Mouse (Mus musculus) adrenal gland, postnatal 25 days (tissue): ENCODE results near the gene Cyp1a2. TPM values are rescaled to one million over a fixed set of nuclear protein-coding genes. Genes with fewer than 3 reads are reported as not detected.

Source experiments
- DNase-seq: peaks from one replicate; pipeline ENCODE4 v3.0.0; 2021; ENCODE audit warnings: mixed read lengths
- total RNA-seq: library from RNA; stranded (reverse); gene quantifications from 2 replicates; pipeline ENCODE4 v1.2.3, GENCODE M21; 2021

Cyp1a2 gene
- total RNA-seq, 1 experiment from 2014 or later = not detected

DNA sequence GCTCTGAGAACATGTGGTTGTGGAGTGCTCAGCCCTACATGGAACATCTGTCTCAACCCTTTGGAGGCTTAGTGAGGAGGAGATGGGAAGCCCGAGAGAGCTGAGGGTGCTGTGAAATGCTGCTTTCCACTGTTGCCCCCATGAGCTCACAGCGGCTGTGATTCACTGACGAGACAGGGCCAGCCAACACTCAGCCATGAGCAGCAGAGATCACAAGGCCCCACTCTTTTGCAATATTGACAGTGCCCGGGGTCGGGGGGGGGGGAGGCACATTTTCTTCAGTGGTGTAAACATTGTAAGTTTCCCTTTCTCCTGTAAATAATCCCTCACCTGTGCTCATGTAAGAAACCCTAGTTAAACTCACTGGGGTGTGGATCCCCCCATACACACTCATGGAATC is 12.0 kb downstream of the Cyp1a2 start:
- no peak for DNase-seq

DNA sequence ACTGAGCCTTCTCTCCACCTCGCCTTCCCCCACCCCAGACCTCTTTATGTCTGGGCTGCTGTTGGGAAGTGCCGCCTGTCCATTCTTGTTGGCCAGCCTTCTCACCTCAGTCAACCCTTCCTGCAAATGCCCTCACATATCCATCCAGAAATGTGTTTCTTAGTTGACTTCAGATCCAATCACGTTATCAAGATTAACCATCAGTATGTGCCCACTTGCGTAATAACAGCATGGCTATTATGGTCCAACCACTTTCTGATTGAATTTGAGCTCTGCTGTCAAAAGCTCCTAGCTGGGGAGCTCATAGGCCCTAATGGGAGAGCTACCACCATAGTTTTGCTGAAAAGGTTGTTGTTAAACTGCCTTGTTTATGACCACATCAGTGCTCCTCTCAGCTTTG is 12.5 kb downstream of the Cyp1a2 start:
- DNase-seq = no peak

DNA sequence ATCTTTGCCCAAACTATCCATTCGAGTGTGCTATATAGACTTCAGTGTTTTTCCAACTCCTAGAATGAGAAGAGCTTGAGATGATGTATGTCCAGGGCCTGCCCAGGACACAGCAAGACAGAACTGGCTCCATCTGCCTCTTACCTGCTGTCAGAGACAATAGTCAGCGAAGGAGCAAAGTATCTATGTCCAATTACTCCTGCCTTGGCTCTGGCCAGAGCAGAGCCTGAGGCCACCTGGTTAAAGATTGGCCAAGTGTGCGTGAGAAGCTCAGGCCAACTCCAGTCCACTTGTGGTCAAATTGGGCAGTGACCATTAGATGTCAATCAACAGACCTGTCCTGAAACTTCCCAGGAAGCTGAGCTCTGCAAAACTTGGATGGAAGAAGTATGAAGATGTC is 13.9 kb downstream of the Cyp1a2 start:
- no peak for DNase-seq

DNA sequence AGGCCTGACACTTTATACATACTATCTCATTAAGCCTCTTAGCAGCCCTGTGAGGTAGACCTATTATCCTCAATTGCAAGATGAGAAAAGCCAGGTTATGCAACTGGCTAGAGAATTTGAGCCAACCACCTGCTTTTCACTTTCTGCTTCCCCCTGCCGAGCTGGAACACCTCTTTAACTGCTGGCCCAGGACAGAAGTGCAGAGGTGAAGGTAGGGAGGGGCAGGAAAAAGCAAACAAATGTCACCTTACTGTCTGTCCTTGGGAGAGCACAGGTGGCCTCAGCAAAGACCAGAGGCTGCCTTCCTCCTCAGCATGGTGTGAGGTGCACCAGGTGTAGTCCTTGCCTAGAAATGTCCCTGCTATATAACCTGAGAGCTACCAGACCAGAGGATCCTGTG is 15.2 kb downstream of the Cyp1a2 start:
- no peak for DNase-seq

DNA sequence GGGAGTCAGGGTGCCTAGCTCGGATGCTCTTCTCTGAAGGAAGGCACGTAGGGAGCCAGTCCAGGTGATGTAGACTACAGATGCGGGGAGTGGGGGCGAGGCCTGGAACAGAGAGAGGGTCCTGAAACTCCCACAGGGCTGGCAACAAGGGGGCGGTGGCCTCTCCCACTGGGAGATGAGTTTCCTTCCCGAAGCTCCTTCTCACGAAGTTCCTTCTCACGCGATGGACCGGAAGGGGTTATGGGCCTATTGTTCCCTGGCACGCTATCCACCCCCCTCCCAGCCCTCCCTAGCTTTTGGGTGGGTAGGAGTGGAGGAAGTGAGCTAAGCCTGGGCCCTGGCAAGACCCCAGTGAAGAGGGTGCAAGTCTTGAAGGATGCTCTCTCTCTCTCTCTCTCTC is 15.7 kb downstream of the Cyp1a2 start:
- no peak for DNase-seq

DNA sequence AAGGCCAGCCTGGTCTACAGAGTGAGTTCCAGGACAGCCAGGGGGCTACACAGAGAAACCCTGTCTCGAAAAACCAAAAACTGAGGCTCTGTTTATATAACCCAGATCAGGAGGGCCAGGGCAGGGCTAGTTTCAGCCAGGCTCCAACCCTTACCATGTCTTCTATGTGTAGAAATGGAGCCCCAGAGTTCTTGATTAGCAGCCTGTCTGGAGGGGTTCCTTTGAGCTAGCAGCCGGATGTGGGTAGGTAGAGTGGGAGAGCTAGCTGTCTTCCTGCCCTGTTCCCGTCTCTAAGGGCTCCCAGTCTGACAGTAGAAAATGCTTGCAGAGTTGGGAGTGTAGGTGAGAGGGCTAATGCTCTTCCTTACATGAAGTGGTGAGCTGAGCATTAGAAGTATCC is 16.4 kb downstream of the Cyp1a2 start:
- no peak for DNase-seq

DNA sequence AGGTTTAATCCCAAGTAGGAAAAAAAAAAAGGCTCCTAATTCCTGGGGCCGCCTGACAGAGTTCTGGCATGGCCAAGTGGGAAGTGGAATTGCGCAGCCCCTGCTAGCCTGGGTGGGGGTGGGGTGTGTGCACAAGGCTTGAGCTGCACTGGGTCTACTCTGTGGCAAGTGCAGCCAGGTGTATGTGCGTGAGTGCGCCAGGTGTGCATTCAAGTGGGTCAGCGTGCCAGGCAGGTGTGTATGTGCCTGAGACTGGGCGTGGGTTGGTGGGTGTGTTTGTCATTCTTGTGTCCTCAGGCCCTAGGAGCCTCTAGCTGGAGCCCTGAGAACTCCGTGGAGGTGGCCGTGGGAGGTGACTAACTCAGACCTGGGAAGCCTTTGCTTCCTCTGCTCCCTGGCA is 17.0 kb downstream of the Cyp1a2 start:
- no peak for DNase-seq

DNA sequence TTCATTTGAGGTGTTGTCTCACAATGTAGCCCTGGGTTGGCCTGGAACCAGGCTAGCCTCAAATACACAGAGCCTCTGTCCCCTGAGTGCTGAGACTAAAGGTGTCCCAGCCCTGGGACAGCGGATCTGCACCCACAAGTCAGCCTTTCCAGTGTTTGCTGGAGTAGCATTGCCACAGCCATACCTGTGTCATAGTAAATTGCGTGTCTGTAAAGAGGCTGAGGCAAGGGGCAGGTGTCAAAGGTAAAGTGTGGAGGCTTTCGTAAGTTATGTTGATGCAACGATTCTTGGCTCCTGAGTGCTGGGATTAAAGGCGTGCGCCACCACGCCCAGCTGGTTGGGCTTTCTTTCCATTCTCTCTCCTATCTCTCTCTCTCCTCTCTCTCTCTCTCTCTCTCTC is 18.9 kb downstream of the Cyp1a2 start:
- no peak for DNase-seq

DNA sequence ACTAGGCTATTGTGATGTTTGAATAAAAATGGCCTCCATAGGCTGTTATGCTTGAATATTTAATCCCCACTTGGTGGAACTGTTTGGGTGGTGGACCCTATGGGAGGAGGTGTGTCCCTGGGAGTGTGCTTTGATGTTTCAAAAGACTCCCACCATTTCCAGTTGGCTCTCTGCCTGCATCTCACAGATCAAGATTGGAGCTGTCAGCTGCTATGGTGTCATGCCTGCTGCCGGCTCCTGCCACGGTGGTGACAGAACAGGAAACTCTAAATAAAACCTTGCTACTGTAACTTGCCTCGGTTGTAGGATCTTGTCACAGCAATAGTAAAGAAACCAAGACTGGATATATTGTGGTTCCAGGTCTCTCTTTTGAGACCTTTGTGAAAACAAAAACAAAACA is 22.0 kb downstream of the Cyp1a2 start:
- DNase-seq = no peak

DNA sequence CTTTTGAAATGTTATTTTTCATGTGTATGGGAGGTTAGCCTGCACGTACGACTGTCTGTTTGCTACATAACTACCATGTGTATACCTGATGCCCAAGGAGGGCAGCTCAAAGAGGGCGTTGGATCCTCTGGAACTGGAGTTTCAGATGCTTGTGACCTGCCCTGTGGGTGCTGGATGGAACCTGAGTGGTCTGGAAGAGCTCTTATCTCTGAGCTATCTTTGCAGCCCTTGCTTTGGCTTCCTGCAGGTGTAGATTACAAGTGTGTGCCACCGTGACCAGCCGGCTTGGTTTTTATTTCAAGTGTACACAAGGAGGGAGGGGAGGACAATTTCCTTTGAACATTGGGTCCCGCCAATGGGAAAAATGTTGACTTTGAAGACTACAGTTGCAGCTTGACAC is 23.0 kb downstream of the Cyp1a2 start:
- DNase-seq = no peak

DNA sequence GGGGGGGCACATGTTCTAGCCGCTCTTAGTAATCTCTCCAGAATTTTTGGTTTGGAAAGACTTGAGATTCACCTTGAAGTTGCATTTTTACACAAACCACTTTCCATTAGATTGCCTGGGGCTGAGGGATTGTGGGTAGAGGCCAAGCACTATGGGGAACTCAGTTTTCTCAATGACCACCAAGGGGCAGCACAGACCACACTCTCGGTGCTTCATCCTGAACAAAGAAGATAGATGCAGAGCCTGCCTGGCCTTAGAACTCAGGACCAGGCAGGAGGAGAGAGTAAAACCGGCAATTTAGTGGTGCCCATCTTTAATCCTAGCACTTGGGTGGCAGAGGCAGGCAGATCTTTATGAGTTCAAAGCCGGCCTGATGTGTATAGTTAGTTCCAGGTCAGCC is 23.7 kb downstream of the Cyp1a2 start:
- peak; percentile 58 for DNase-seq

DNA sequence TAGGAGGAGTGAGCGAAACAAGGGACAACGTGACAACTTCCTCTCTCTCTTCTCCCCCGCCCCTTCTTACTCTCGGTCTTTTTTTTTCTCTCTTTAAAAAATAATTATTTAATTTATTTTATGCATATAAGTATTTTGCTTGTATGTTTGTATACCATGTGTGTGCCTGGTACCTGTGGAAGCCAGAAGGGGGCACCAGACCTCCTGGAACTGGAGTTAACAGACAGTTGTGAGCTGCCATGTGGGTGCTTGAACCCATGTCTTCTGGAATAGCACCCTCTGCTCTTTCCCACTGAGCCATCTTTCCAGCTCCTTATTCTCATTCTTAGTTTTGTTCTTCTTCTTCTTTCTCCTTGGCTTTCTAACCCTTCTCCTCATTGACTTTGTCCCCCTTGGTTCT is 24.5 kb downstream of the Cyp1a2 start:
- no peak for DNase-seq

DNA sequence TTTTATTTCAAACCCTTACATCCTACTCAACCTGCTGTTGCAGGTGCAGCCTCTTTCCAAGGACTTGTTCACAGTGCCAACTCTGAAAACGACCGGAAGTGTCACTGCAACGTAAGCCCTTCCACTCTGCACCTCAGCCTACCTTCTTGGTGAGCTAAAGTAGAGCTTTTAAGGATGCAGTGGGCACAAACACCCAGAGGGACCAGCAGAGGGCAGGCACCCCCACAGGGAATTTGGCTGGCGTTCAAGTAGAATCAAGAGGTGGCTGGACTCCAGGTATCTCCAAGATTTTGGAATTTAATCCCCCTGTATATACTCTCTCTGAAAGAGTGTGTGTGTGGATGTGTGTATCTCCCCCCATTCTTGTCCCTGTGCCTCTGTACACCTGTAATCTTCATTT is 25.7 kb downstream of the Cyp1a2 start:
- no peak for DNase-seq

DNA sequence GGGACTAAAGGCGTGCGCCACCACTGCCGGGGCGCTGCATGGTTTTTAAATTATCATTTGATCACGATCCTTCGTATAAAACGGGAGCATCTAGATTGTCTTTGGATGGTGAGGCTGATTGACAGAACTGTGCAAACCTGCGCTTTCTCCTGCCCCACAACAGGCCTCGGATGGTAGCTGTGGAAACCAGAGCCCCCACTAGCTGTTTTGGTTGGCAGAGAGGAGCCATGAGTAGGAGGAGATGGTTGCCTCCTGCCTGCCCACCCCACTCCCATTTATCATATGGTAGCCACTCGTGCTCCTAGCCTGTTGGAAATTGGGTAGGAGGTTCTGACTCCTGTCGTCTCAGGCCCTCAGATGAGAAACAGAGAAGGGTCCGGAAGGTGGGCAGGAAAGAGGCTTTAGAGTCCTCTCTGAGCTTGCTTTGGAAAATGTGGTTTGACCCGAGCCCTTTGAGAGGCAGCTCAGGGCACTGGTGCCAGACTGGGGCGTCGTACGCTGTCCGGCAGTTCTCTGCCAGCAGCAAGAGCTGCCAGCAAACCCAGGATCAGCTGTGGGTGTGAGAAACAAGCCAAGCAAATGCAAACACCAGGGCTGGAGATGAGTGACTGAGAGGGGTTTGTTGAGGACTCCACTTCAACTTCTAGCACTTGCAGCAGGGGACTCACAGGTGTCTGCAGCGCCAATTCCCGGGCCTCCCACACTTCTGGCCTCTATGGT is 26.7 kb downstream of the Cyp1a2 start:
- DNase-seq = no peak

DNA sequence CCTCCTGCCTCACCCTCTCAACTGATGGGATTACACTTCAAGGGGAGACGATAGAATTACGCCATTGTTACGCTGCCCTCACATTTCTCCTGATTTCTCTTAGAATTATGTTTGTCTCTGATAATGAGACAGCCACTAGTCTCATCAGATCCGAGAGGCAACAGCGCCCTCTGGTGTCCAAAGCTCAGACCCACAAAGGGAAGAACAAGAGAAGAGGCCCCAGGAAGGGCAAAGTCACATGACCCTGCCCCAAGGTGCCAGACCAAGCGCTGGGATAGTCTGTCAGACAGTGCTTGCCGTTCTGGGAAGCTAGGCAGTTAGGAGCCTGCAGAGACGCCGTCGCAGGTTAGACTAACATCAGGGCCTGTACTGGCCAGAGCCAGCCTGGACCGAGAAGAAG is 27.8 kb downstream of the Cyp1a2 start:
- DNase-seq = peak; percentile 96

DNA sequence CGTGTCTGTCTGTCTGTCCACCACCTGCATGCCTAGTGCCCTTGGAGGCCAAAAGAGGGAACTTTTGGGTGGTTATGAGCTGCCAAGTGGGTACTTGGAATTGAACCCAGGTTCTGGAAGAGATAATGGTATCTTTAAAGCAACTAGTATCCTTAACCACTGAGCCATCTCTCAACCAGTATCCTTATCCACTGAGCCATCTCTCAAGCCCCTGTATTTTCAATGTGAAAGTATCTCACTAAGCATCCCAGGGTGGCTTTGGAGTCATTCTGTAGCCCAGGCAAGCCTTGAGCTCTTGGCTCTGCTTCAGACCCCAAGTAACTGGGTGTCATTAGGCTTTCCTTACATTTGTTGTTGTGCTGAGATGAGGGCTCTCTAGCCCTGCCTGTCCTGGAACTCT is 28.5 kb downstream of the Cyp1a2 start:
- no peak for DNase-seq

DNA sequence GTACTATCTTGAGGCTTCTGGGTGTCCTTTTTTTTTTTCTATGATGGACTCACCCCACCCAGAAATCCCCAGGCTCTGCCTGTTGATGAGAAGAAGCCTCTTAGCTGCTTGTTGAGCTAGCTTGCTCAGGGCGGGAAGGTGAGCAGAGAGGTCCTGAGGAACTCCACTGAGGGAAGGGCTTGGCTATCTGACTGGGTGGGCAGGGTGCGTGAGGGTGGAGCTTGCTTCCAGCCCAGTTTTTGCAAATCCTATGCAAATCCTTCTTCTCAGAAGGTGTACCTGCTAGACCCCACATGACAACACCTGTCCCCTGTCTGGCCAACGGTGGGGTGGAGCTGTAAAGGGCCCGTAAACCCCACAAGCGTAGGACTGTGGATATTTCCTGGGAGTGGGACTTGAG is 30.2 kb downstream of the Cyp1a2 start, which contains the start of gene Csk:
Csk (minus strand) TSS at position 349 of the 400 bp plus-strand sequence.
- DNase-seq = no peak

DNA sequence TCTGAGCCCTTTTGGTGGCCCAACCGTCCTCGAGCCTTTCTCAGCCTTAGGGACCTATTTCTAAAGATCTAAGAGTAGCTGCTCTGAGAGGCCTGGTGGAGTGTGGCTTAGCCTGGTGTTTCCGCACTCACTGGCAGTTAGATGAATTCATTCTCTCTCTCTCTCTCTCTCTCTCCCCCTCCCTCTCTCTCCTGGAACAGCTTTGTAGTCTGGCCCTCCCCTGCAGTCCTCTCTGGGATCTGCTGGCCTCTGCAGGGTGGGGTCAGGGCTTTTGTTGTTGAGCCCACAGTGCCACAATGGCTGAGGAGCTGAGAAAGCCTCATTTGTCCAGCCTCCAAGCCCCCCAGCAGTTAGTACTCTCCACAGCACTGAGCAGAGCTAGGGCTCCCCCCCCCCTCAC is 30.6 kb downstream of the Cyp1a2 start:
- DNase-seq = no peak

DNA sequence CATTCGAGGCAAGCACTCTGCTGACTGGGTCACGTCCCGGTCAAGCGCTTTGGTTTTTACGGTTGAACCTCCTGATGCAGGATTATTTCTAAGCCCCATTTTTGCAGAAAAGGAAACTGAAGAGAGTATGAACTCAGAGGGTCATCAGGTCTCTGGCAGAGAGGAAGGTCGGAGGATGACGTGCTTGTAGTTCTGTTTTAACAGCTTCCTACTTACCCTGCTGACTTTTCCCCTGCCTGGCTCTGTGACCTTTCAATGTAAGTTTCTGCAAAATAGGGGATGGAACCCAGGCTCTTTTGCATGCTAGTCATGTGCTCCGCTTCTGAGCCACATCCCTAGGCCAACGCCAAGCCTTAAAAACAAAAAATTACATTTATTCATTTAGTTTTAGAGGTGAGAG is 31.2 kb downstream of the Cyp1a2 start:
- no peak for DNase-seq

DNA sequence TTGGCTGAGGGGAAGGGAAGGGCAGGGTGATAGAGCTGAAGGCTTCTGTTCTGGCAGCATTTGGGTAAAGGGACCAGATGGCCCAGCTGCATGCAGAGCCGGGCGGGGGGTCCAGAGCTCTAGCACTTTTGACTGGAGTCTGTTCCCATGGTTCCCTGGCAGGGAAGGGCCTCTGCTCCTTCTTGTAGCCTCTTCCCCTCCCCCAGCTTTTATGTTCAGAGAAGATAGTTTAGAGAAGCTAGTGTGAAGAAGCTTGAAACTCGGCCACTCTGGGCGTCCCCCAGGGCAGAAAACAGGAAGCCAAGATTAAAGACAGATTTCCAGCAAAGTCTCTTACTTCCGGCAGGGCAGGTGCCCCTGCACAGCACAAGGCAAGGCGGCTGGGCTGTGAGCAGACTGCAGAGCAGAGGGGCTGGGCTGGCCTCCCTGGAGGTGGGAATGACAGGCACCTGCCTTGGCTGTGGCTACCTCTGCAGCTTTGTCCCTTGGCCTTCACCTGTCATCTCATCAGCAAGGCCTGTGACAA is 32.7 kb downstream of the Cyp1a2 start:
- no peak for DNase-seq

DNA sequence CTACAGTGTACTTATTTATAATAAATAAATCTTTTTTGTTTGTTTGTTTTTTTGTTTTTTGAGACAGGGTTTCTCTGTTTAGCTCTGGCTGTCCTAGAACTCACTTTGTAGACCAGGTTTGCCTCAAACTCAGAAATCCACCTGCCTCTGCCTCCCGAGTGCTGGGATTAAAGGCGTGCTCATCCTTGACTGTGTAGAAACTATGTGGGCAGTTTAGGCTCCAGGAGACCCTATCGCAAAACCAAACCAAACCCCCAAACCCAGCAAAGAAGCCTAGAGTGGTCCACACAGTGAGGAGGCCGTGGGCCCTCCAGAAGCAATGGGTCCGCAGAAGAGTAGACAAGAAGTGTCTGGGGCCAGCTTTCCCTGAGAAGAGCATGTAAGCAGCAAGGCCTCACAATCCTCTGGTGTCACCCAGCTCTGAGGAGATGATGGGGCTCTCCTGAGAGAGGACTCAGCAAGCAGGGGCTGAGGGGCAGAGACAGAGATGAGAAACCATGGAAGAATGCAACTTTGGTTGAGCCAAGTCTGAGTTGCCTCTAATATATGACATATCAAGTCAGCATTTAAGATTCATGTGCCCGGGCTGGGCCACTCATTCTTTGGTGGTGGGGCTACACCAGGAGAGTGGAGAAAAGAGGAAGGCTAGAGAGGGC is 33.2 kb downstream of the Cyp1a2 start:
- DNase-seq = no peak

DNA sequence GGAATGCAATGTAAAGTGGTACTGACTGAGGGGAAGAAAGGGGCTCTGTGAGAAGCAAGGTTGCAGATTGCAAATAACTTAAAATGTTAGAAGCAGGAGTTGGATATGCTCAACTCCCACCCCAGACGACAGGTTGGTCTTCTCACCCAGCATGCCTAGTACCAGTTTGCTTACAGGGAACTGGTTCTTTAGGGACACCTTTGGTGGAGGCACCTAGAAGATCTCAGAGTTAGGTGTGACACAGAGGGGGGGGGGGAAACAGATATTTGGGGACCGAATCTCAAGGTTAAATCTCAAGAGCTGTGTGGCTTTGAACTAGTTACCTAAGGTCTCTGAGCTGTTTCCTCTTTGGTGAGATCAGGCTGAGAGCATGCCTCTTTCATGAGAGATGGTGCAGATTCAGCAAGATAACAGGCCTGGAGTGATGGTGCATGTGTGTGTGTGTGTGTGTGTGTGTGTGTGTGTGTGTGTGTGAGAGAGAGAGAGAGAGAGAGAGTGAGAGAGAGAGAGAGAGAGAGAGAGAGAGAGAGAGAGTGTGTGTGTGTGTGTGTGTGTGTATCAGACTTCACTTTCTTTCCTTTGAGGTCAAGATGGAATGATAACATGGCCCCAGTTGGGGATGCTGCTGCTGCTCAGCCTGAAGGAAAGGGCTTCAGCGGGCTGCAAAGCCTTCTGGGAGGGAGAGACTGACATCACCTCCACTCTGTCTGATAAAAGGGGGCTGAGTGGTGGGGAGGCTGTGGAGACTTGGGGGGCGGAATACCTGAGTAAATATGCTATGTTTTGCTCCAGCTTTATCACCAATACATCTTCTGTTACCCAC is 36.0 kb downstream of the Cyp1a2 start:
- no peak for DNase-seq

DNA sequence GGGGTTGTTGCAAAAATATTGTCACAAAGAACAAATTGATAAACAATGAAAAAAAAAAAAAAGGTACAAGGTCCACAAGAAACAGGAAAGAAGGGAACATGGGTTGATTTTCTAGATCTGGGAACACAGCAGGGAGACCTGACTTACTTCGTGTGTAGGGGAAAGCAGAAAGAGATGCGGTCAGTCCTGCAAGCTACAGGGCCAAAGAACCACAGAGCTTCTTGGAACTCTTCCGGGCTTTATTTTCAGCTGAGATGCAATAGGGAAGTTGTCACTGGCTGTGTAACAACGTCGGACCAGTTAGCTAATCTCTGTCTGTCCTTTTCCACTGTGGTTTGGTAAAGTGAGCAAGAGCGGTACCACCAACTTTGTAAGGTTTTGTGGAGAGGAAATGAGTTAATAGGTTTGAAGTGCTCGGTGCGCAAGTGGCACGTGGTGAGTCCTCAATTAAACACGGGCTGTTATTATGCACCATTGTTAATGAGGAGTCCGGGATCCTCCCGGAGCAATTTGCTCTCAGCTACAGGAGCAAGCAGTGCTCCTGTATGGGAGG is 36.9 kb downstream of the Cyp1a2 start:
- no peak for DNase-seq
